Mouse (Mus musculus) embryonic fibroblast, embryonic 13.5 days (primary cell): ENCODE data around the gene Cd82.

Source experiments
- CTCF ChIP-seq: IDR thresholded peaks from 2 replicates; pipeline ENCODE4 v1.5.1; 2011; ENCODE audit warnings: mild to moderate bottlenecking, control low read depth, low read length, moderate library complexity, borderline replicate concordance; ENCODE audit not compliant: insufficient read depth
- POLR2A ChIP-seq: IDR thresholded peaks from 2 replicates; pipeline ENCODE4 v1.6.1; 2011; ENCODE audit warnings: low read depth, mild to moderate bottlenecking, control low read depth, low read length, moderate library complexity

GRCm38 (mm10) chr2:93450695-93451094, 12.2 kb downstream of the Cd82 start:
- no peak for TF ChIP-seq CTCF
- TF ChIP-seq POLR2A, result no peak
